Mouse (Mus musculus) megakaryocyte, embryonic 14.5 days (primary cell): ENCODE data around the gene Plch1.

Source experiments
- FLI1 ChIP-seq: IDR thresholded peaks from 2 replicates; pipeline ENCODE4 v1.6.1; 2012; ENCODE audit warnings: low read length, inconsistent platforms, mixed read lengths
- GATA1 ChIP-seq: IDR thresholded peaks from 3 replicates; pipeline ENCODE4 v1.6.1; 2012; ENCODE audit warnings: mixed read lengths, low read length, inconsistent platforms, borderline replicate concordance

DNA sequence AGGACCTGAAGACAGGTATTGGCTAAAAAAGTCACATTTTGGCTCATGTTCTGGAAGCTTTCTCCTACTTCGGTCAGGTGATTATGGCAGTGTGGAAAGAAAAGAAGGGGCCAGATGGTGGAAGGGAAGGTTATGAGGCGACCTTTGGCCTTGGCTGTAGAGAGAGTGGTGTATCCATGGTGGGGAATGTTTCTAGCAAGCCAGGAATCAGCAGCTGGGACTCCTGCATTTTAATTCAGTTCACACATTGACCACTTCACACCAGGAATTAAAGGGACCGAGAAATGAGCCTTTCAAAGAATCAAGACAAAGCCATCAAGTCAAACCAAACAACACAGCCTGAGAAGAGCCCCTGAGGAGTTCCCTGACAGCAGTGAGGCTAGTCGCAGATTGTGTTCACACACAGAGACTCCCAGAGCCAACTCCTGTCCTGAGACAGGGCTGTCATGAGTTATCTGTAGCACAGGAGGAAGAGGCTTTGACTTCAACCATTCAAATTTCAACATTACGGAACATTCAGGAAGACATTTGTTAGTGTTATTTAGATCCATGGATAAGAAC, 112.4 kb downstream of the Plch1 start:
- TF ChIP-seq FLI1 (no peak), GATA1 (no peak)
